Comparison of ENCODE assay signal across 19 mouse cellular contexts in the genomic region with DNA sequence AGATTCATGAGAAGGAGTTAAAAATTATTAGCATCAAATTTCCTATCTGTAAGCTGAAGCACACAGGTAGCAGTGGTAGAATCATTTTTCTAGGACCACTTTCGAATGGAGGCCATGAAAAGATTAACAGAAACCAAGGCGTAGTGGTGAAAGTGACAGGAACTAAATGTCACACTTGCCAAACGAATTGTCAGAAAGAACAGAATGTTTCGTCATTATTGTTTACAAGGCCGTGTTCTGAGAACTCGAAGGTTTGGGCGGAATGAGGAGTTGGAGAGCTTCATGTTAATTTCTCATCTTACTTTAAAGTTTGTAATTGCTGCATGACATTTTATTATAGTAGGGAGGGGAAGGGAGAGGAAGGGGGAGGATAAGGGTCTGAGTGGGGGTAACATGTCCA.
"Had no signal": no experiment of that assay in that cellular context is flagged by ENCODE, and none has a peak within 500 bp of the region (broad histone marks: within the 10 kb centered on the region; RNA-seq: fewer than 3 reads in every experiment).

No protein-coding gene starts in this region.

- H3K36me3 ChIP-seq: heart, embryonic 13.5 days; heart, embryonic 15.5 days; hindbrain, embryonic 13.5 days; hindbrain, embryonic 15.5 days; limb, embryonic 13.5 days; limb, embryonic 15.5 days had no signal

- H3K4me2 ChIP-seq: heart, embryonic 11.5 days; heart, embryonic 13.5 days; heart, embryonic 15.5 days; hindbrain, embryonic 13.5 days; hindbrain, embryonic 15.5 days; limb, embryonic 13.5 days; limb, embryonic 15.5 days had no signal

- H3K4me1 ChIP-seq: heart, embryonic 13.5 days; heart, embryonic 15.5 days; hindbrain, embryonic 13.5 days; hindbrain, embryonic 15.5 days; limb, embryonic 15.5 days had no signal

- H3K9me3 ChIP-seq: heart, embryonic 13.5 days; heart, embryonic 15.5 days; hindbrain, embryonic 13.5 days; hindbrain, embryonic 15.5 days; limb, embryonic 13.5 days; limb, embryonic 15.5 days had no signal

- H3K9ac ChIP-seq: forebrain, postnatal 0 days; heart, embryonic 13.5 days; heart, embryonic 15.5 days; hindbrain, embryonic 13.5 days; hindbrain, embryonic 15.5 days; limb, embryonic 13.5 days; limb, embryonic 15.5 days had no signal

- H3K27ac ChIP-seq: heart, adult 2 months; heart, embryonic 13.5 days; heart, embryonic 15.5 days; hindbrain, embryonic 13.5 days; hindbrain, embryonic 15.5 days; hindbrain, postnatal 0 days; limb, embryonic 13.5 days; limb, embryonic 15.5 days had no signal

- H3K27me3 ChIP-seq: heart, embryonic 13.5 days; heart, embryonic 15.5 days; hindbrain, embryonic 13.5 days; hindbrain, embryonic 15.5 days; limb, embryonic 13.5 days; limb, embryonic 15.5 days had no signal

- DNase-seq: forebrain, postnatal 0 days; gastrocnemius, postnatal 14 days; gastrocnemius, postnatal 36 days; heart, adult 11 months; heart, adult 2 months; heart, postnatal 14 days; heart, postnatal 36 days; kidney, postnatal 10 days; layer of hippocampus, adult 9-11 months; layer of hippocampus, postnatal 36 days; left cerebral cortex, postnatal 4 days had no signal

- ATAC-seq: forebrain, postnatal 0 days; hindbrain, postnatal 0 days had no signal

- H3K4me3 ChIP-seq: heart, adult 2 months; heart, embryonic 13.5 days; heart, embryonic 15.5 days; hindbrain, embryonic 13.5 days; hindbrain, embryonic 15.5 days; limb, embryonic 13.5 days; limb, embryonic 15.5 days had no signal
